Mouse (Mus musculus): ENCODE measurements around the gene Gpr108. TPM values are rescaled to one million over a fixed set of nuclear protein-coding genes. Genes with fewer than 3 reads are reported as not detected.

Gpr108 gene
- polyA plus RNA-seq, 2 experiments: 7.6 to 12.0 TPM

- peak; percentile 19; the same call in 1 of the 2 replicates for ATAC-seq (ENCODE audit: insufficient read depth)
- Histone ChIP-seq H3K27me3 (ENCODE audit: control insufficient read depth, insufficient read depth, low read length) (no peaks in the 10 kb centered on the region), H3K9me3 (ENCODE audit: control insufficient read depth, low read length) (no peaks in the 10 kb centered on the region), H3K36me3 (replicated peaks; ENCODE audit: control insufficient read depth, insufficient read depth, low read depth) (peaks cover 14% of the 10 kb centered on the region), H3K4me1 (replicated peaks; ENCODE audit: control insufficient read depth in 2 of 2, insufficient read depth in 2 of 2, low read length in 1 of 2) (peaks cover 0 to 10% of the 10 kb centered on the region in 2 experiments; a peak in 3 of 4 replicates), H3K9ac (replicated peaks) (no peak overlapping the region), H3K4me2 (ENCODE audit: low read depth) (peak overlapping the region; percentile 37; the same call in 1 of the 2 replicates), H3K27ac (no peak overlapping the region), H3K4me3 (ENCODE audit: insufficient read depth in 1 of 2, low read depth in 2 of 2, low read length in 2 of 2) (0 out of 4 replicates have a peak overlapping the region, but pooled peaks of 1 of the 2 experiments have one; percentile 3)
- no peak for TF ChIP-seq CTCF (IDR thresholded peaks at IDR 0.05; ENCODE audit: low read depth)
- TF ChIP-seq EP300 (IDR thresholded peaks at IDR 0.05; ENCODE audit: low read depth): no peak
- WGBS (ENCODE audit: insufficient replicate concordance): 75% methylated on average over 5 of the region's 5 CpGs
- no peak for DNase-seq (ENCODE audit: low read depth in 3 of 3, low spot score in 3 of 3)
Observed at GRCm38 (mm10) chr17:57235803-57236202, 12.4 kb downstream of the Gpr108 start.

DNA sequence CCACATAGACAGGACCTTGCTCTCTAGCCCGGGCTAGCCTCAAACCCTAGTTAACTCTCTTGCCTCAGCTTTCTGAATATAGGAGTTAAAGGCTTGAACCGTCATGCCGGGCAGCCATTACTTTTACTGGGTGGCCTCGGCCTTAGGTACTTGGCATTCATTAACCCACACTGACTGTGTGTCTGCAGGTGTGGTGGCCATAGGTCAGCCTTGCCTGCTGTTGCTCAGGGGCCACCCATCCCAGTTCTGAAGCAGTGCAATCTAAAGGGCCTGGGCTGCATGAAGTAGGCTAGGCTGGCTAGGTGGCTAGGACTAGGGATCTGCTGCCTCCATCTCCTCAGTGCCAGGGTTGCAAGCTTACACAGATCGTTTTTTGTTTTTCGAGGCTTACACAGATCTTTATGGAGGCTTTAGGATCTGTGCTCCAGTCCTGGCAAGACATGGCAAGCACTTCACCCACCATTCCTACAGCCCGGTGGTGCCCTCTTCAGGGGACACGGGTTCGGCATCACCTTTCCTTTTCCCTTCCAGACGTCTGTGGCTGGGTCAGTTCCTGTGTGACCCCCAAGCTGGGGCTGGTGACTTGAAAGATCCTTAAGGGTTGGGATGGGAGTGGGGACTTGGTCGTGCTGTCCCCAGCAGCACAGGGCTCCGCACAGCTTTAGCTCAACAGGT lies 13.9 kb downstream of the Gpr108 start:
- H3K27me3 ChIP-seq (ENCODE audit: control insufficient read depth, insufficient read depth, low read length): no peaks in the 10 kb centered on the region
- H3K4me2 ChIP-seq (ENCODE audit: low read depth): peak overlapping the region; percentile 37
- TF ChIP-seq EP300 (IDR thresholded peaks at IDR 0.05; ENCODE audit: low read depth) (no peak), CTCF (IDR thresholded peaks at IDR 0.05; ENCODE audit: low read depth) (peak; percentile 24)
- H3K9me3 ChIP-seq (ENCODE audit: control insufficient read depth, low read length): no peaks in the 10 kb centered on the region
- H3K4me1 ChIP-seq (replicated peaks; ENCODE audit: control insufficient read depth in 2 of 2, insufficient read depth in 2 of 2, low read length in 1 of 2): peaks cover 0 to 16% of the 10 kb centered on the region in 2 experiments
- no peak overlapping the region for H3K9ac ChIP-seq (replicated peaks)
- 75% methylated on average over 12 of the region's 12 CpGs for WGBS (ENCODE audit: insufficient replicate concordance)
- H3K27ac ChIP-seq: no peak overlapping the region
- H3K4me3 ChIP-seq (ENCODE audit: insufficient read depth in 1 of 2, low read depth in 2 of 2, low read length in 2 of 2): peak overlapping the region; percentile 44 to 50
- ATAC-seq (ENCODE audit: insufficient read depth): no peak
- no peak for DNase-seq (ENCODE audit: low read depth in 3 of 3, low spot score in 3 of 3)
- peaks cover 14% of the 10 kb centered on the region for H3K36me3 ChIP-seq (replicated peaks; ENCODE audit: control insufficient read depth, insufficient read depth, low read depth)

DNA sequence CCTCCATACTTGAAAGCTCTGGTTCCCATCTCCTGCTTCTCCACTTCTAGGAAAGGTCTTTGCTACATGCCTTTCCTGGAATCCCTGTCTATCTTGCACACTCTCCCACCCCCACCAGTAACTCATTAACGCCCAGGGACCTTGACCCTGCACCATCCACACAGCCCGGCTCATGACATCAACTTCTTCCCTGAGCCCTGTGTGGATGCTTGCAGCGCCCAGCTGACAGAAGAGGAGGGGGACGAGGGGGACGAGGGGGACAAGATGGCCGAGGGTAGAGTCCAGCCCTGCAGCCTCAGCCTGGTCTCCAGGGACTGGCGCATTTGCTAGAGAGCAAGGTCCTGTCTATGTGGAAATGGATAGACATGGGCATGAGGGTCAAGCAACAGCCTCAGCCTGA lies 15.2 kb downstream of the Gpr108 start:
- Histone ChIP-seq H3K9ac (replicated peaks) (no peak overlapping the region), H3K27ac (no peak overlapping the region), H3K4me1 (replicated peaks; ENCODE audit: control insufficient read depth in 2 of 2, insufficient read depth in 2 of 2, low read length in 1 of 2) (peaks cover 0 to 25% of the 10 kb centered on the region in 2 experiments), H3K4me3 (ENCODE audit: insufficient read depth in 1 of 2, low read depth in 2 of 2, low read length in 2 of 2) (peak overlapping the region; percentile 44 to 50), H3K4me2 (ENCODE audit: low read depth) (0 out of 2 replicates have a peak overlapping the region, but pooled peaks have one; percentile 8), H3K9me3 (ENCODE audit: control insufficient read depth, low read length) (no peaks in the 10 kb centered on the region), H3K27me3 (ENCODE audit: control insufficient read depth, insufficient read depth, low read length) (no peaks in the 10 kb centered on the region), H3K36me3 (replicated peaks; ENCODE audit: control insufficient read depth, insufficient read depth, low read depth) (peaks cover 14% of the 10 kb centered on the region)
- WGBS (ENCODE audit: insufficient replicate concordance): 47% methylated on average over 7 of the region's 7 CpGs
- ATAC-seq (ENCODE audit: insufficient read depth): peak; percentile 68
- TF ChIP-seq CTCF (IDR thresholded peaks at IDR 0.05; ENCODE audit: low read depth): no peak
- no peak for TF ChIP-seq EP300 (IDR thresholded peaks at IDR 0.05; ENCODE audit: low read depth)
- no peak for DNase-seq (ENCODE audit: low read depth in 3 of 3, low spot score in 3 of 3)

DNA sequence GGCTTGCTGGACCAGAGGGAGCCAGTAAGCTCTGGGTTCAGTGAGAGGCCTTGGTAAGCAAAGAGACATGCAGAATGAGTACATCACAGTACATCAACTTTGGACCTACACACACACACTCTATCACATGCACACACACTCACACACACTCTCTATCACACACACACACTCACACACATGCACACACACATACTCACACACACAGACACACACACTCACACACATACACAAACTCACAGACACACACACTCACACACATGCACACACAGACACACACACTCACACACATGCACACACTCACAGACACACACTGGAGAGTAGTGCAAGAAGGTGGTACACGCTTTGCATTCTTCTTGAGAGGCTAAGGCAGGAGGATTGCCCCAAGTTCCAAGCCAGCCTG lies 16.0 kb downstream of the Gpr108 start:
- peaks cover 9% of the 10 kb centered on the region for H3K36me3 ChIP-seq (replicated peaks; ENCODE audit: control insufficient read depth, insufficient read depth, low read depth)
- peak overlapping the region; percentile 33 for H3K4me2 ChIP-seq (ENCODE audit: low read depth)
- no peak for DNase-seq (ENCODE audit: low read depth in 3 of 3, low spot score in 3 of 3)
- H3K4me3 ChIP-seq (ENCODE audit: insufficient read depth in 1 of 2, low read depth in 2 of 2, low read length in 2 of 2): no peak overlapping the region
- H3K27ac ChIP-seq: no peak overlapping the region; the same call in 1 of the 2 replicates
- H3K4me1 ChIP-seq (replicated peaks; ENCODE audit: control insufficient read depth in 2 of 2, insufficient read depth in 2 of 2, low read length in 1 of 2): peaks cover 0 to 25% of the 10 kb centered on the region in 2 experiments
- TF ChIP-seq EP300 (IDR thresholded peaks at IDR 0.05; ENCODE audit: low read depth): no peak
- no peaks in the 10 kb centered on the region for H3K27me3 ChIP-seq (ENCODE audit: control insufficient read depth, insufficient read depth, low read length)
- no peaks in the 10 kb centered on the region for H3K9me3 ChIP-seq (ENCODE audit: control insufficient read depth, low read length)
- WGBS (ENCODE audit: insufficient replicate concordance): 64% methylated on average over 1 of the region's 1 CpGs
- no peak overlapping the region for H3K9ac ChIP-seq (replicated peaks)
- ATAC-seq (ENCODE audit: insufficient read depth): no peak

DNA sequence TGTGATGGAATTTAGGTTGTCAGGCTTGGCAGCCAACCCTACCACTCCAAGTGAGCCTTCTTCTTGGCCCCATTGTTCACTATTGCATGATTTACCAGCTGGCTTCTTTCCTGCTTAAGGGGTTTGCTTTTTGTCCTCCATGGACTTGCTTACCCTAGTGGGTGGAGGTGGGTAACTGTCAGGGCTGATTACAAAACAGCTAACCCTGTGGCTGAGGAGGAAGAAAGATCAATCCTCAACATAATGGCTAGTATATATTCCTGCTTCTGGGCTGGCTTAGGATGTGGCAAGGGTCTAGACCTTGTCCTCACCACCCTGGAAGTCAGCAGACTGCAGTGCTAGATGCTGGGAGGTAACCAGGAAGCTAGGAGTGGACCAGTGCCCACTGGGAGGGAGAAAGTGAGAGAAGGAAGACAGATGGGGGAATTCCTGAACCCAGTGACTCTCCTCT lies 16.9 kb downstream of the Gpr108 start:
- H3K4me1 ChIP-seq (replicated peaks; ENCODE audit: control insufficient read depth in 2 of 2, insufficient read depth in 2 of 2, low read length in 1 of 2): peaks cover 0 to 25% of the 10 kb centered on the region in 2 experiments
- H3K27me3 ChIP-seq (ENCODE audit: control insufficient read depth, insufficient read depth, low read length): no peaks in the 10 kb centered on the region
- no peak overlapping the region for H3K27ac ChIP-seq
- no peaks in the 10 kb centered on the region for H3K9me3 ChIP-seq (ENCODE audit: control insufficient read depth, low read length)
- H3K36me3 ChIP-seq (replicated peaks; ENCODE audit: control insufficient read depth, insufficient read depth, low read depth): peaks cover 5% of the 10 kb centered on the region
- no peak for ATAC-seq (ENCODE audit: insufficient read depth)
- no peak overlapping the region for H3K4me3 ChIP-seq (ENCODE audit: insufficient read depth in 1 of 2, low read depth in 2 of 2, low read length in 2 of 2)
- TF ChIP-seq EP300 (IDR thresholded peaks at IDR 0.05; ENCODE audit: low read depth) (no peak), CTCF (IDR thresholded peaks at IDR 0.05; ENCODE audit: low read depth) (no peak)
- peak overlapping the region; percentile 24 for H3K4me2 ChIP-seq (ENCODE audit: low read depth)
- DNase-seq (ENCODE audit: low read depth in 3 of 3, low spot score in 3 of 3): no peak
- H3K9ac ChIP-seq (replicated peaks): no peak overlapping the region
